Mouse (Mus musculus) cerebellum, postnatal 10 days (tissue): ENCODE measurements around the gene Nudt3.

Experiments used
- DNase-seq, 2 experiments: peaks; one replicate each; pipeline ENCODE4 v3.0.0; 2021; ENCODE audit warnings: mixed read lengths in 2 of 2

Gene Nudt3

DNA sequence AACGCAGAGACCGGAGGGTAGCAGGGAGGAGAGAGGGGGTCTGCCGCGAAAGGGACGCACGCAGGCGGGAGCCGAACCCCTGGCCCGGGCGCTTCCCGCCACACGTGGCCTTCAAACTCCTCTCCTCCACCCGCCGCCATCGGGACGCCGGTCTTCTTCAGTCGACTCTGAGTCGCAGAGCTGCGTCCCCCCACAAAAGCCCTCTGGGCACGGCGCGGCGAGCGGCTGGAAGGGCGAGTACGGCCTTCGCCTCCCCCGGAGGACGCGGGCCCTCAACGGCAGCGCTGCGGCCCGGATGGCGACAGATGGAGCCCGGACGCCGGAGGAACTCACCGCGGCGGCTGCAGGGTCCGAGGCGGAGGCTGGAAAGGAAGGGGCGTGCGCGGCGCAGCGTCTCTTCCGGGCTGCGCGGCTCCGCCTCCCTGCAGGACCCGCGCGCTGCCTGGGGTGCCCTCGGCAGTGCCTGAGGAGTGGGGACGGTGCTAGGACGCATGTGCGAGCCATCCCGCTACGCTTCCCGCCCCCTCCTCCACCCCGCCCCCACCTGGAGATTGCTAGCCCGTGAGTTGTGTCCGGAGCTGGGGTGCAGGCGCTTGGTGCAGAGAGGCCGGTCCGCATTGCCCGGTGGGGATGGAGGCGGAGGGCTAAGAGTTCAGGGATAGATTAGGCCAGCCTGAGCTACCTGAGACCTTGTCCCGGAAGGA, 11.7 kb upstream of the Nudt3 start, which contains the start of gene RPS10-NUDT3:
RPS10-NUDT3 (minus strand) TSS at position 352 of the 704 bp plus-strand sequence.
- DNase-seq: peak; percentile 93 to 96

DNA sequence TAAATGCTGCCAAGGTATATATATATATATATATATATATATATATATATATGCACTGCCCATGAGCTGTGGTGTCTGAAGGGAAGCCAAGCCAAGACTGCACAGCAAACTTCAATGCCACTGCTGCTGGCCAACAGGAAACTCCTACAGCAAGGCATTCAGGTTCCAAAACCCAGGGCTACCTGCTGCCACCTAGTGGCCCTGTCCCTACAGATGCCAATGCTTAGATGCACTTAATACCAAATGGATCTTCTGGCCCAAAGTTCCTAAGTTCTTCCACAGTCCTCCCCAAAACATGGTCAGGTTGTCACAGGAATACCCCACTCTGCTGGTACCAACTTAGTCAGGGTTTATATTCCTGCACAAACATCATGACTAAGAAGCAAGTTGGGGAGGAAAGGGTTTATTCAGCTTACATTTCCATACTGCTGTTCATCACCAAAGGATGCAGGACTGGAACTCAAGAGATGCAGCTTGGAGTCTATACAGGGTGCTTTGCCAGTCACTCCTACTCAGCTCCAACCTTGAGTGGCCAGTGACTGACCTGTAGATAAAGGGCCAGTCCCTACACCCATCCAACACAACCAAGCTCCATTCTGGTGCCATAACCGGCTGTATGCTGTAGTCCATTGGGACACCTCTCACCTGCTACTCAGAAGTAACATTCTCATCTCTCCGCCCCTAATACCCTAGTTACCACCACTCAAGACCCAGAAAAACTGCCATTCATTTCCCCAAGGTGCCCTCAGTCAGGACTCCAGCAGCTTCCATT, 6.1 kb upstream of the Nudt3 start:
- peak; percentile 93 for DNase-seq

DNA sequence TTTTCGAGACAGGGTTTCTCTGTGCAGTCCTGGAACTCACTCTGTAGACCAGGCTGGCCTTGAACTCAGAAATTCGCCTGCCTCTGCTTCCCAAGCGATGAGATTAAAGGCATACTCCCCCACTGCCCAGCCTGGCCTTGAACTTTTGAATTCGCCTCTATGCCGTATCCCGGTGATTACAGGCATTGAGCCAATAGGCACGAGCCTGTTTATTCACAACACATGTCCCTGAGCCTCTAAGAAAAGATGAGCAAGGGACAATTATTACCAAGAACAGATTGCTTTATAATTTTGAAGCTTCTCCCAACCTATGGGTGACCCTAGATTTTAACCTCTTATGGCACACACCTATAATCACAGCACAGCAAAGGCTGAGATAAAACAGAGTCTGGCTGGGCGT, 5.1 kb upstream of the Nudt3 start:
- DNase-seq: no peak

DNA sequence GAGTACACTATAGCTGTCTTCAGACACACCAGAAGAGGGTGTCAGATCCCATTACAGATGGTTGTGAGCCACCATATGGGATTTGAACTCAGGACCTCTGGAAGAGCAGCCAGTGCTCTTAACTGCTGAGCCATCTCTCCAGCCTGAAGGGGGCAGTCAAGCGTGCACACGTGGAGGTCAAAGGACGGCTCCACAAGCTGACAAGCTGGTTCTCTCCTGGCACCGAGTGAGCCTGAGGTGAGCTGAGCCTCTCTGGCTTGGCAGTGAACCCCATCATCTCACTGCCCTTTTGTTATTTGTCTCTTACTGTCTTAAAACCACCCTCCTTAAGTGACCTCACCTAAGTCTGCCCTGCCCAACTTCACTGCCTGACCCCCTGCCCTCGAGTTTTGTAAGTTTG, 4.2 kb upstream of the Nudt3 start:
- peak in 1 of 2 experiments; percentile 31 for DNase-seq

DNA sequence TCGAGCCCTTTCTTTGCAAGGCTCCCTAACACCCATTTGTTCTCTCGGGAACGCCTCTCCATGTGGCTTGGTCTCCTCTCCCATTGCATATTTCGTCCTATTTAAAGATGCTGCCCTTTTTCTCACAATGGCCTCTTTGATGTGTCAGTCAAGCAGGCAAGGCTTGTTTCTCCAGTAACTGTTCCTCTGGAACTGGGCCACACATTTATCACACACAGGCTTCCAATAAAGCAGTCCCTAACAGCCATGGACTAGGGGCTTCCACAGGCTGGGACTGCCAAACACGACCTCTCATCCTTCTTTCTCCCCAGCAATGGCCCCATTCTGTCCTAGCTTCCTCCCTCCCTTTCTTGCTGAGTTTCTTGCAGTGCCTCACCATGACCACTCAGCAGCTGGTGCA, 3.4 kb upstream of the Nudt3 start:
- peak in 1 of 2 experiments; percentile 36 for DNase-seq

DNA sequence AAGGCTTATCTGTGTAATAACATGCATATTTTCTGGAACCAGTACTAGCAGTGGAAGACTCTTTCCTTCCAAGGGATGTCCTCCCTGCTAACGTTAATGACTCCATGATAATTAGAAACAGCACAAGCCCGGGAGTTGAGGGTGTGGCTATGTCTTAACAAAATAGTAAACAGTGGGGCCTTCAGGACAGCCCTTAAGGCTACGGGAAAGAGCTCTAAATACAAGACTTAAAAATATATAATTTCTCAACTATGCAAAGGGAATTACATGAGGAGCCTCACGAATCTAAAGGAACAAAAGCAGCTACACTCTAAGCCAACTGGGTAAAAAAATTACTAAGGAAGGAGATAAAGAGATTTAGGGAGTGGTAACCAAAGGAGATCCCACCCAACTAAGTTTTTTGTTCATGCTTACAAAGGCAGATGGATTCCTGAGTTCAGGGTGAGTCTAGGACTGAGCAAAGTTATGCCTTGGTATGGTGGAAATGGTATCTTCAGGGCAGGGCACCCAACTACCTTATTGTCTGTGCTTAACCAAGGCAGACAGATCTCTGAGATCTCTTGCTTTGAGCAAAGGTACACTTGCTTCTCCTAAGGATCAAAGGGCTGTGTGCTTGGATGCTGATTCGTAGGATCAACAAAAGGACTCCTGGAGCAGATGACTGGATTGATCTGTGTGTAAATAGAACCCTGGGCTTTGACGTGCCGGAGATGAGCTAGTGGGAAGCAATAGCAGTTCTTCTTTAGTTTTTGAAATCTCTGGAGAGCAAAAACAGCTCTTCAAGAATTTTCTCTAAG, 2.4 kb upstream of the Nudt3 start:
- DNase-seq: no peak

DNA sequence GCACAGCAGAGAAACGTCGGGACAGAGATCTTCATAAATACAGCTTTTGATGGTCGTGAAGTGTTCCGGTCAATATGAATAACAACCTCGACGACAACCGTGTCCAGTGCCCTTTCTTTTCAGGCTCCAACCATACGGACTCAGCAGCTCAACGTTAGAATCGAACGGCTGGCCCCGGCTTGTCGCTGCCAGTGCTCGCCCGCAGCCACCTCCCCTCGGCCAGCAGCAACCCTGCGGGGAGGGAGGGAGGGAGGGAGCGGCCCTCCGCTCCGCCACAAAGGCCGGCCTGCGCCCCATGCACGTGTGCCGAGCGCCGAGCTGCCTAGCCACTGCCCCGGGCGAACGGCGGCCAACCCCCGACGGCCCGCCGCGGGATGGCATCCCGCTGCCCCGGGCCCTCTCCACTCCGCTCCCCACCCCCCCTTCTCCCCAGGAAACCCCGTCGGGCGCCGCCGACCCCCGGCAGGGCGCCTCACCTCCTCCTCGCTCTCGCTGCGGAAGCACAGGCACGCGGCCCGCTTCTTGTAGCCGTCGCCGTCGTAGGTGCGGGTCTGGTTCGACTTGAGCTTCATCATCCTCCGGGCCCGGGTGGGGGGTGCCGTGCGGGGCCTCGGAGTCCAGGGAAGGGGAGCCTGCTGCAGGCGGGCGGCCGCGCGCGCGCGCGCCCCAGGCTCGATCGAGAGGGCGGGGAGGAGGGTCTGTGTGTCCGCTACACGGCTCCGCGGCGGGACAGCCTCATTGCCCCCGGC, 510 bp downstream of the Nudt3 start:
- peak; percentile 79 to 83 for DNase-seq

DNA sequence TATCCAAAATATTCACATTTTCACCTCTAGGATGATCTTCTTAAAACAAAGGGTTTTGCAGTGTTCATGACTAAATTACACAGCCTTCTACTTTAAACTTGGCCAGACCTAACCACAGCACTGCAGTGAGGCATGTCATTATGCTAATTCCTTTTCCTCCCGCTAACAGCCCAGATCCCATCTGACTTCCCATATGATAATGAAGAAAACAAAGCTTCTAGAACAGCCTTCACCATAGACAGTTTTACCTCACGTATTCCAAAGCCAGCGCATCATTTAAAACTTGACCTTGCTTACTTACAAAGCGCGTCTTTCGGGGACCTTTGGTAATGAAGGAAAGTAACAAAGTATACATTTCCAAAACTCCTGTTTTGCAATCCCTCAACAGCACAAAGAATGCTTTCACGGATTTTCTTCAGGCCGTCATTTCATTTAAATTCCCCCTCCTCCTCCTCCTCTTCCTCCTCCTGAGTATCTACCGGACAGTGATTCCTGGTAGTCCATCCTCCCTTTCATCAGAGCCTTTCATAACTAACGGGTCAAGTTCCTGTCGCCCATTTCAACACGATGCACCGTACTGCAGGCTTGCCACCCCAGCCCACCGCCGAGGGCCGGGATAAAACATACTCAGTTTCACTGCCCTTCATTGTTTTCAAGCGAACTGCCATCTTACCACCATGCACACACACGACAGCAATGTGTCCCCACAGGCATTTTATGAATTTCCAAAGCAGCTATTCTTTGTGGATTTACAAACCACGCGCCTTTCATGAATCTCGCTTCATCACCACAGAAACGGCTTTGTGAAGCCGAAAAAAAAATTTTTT, 1.4 kb downstream of the Nudt3 start:
- DNase-seq: peak; percentile 53 to 60

DNA sequence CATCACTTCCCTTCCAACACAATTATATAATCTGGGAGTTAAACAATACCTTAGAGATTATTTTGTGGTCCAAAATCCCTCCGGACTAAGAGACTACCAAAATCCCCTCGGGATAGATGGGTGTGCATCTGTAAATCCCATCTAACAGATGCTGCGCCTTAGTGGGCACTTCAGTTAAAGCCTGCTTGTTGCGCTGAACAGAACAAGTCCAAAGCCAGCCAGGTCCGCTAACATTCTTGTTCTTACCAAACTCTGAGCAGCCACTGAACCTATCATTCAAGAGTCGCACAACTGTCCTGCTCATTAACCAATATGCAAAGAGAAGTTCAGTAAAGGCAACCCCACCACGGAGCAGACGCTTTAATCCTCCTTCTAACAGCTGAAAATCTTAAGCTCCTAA, 2.1 kb downstream of the Nudt3 start:
- no peak for DNase-seq

DNA sequence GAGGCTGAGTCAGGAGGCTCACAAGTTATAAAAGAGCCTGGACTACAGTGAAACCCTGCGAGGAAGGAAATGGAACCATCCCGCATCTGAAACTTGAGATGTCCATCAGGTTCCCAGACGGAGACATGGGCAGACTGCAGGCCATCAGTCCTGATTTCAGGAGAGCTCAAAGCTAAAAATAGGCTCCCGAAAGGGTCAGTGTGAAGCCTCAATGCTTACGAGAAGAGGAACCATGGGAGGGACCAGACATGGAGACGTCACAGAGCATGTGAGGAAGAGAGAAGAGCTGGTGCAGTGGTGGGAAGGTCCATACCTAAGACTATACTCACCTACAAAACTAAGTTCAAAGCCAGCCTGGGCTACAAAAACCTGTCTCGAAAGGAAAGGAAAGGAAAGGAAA, 7.9 kb downstream of the Nudt3 start:
- no peak for DNase-seq

DNA sequence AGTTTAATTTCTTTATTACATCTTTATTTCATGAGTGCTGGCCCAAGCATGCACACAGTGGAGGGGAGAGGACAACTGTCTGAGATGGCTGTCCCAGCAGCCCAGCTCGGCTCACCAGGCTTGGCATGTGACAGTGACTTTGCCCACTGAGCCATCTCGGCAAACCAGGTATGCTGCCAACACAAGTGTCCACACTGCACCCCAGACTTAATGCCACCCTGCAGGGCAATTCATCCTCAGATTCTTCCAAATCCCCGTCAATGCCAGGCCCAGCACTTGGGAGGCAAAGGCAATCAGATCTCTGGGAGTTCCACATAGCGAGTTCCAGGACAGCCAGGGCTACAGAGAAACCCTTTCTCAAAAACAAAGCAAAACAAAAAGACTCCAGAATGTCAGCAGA, 10.3 kb downstream of the Nudt3 start:
- peak; percentile 47 to 68 for DNase-seq

DNA sequence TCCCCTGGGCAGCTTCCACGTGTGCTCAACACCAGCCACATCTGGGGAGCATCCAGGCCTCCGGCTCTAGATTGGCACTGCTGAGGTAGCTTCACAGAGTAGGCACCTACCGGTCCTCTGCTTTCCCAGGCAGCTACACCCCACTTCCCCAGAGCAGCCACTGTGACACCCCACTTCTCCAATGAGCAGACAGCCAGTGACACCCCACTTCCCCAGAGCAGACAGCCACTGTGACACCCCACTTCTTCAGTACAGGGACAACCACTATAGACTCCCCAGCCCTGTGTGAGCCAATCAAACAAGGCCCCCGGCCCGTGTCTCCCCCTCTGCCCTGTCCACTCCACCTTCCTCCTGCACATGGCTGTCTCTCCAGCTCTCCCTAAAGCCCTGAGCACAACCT, 11.3 kb downstream of the Nudt3 start:
- DNase-seq: no peak

DNA sequence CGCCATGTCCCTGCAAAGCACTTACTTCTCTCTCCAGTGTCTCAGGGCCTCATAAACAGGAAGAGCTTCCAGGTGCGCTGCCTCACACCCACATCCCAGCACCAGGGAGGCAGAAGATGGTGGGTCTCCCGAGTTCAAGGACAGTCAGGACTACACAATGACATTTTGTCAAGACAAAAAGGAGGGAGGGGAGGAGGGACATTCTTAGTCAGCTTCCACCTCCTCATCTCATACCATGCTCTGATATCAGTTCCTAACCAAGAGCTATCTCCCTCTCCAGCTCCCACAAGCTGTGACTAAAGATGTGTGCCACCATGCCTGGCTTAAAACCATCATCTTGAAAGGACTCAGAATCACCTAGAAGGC, 11.8 kb downstream of the Nudt3 start:
- no peak for DNase-seq

DNA sequence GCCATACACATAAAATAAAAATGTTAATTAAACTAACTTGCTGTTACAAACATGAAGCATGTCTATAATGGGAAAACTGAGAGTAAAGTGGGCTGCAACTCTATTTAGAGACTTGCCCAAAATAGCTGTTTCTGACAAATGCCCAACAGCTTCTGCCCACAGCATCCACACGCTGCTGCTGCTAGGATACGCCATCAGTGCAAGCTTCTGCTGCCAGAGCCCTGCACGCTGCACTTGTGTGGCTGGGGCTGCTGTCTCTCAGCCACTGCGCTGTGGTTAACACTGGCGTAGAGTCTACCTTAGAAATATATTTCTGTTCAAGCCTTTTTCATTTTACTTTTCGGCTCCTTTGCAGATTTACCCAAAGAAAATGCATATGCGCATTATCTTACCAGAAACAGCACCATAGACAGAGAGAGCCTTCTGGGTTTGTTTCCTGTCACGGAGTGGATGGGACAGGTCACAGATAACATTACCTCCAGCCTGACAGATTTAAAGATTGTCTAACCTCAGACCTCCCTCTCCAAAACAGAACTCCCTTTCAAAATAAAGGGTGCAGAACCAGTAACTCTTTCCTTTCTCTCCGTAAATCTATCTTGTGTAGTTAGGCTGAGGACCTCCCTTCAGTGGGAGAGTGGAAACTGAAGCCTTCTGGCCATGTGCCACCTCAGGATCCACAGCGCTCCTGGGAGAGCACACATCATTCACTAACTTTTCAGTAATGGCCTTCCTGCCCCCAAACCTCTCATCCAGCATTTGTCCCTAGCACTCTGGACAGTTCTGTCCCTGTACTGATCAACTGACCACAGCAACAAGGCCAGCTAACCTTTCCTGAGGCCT, 12.4 kb downstream of the Nudt3 start:
- peak; percentile 51 to 54 for DNase-seq

DNA sequence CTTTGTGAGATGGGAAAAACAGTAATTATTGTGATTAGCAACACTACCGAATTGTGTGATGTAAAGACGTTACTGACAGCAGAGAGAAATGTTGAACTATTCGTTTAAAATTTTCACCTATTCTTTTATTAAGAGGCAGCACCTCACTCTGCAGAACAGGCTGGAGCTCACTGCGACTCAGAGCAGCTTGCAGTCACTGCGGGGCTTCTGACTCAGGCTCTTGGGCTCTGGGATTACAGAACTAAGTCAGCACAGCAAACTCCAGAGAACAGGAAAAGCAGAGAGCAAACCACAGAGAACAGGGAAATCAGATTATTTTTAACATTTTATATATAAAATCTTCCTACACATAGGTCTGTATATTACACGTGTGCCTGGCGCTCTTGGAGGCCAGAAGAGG, 13.7 kb downstream of the Nudt3 start:
- DNase-seq: no peak

DNA sequence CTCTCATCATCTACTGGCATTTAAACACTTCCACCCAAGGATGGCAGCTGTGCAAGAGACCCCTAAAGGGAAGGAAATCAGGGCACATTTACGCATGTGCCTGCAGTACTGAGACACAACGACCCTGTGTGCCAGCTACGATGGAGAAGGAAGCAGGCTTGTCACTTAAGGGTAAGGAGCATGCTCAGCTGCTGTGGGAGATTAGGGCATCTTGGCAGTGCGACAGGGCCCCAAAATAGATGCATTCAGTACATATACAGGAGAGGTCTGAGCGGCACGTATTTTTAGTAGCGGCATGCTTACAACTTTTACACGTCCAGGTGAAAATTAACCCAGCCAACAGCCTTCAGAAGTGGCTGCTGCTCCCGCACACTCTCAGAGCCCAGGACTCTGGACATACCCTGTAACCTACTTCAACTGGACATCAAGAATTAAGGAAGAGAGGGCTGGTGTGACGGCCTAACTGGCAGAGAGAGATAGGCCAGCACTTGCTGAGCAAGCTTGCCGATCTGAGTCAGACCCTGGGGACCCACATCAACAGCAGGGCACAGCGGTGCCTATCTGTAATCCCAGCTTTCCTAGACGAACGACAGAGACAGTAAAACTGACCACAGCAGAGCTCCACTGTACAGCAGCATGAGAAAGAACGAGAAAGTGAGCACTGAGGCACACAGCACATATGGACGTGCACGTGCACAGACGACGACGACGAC, 19.6 kb downstream of the Nudt3 start:
- peak in 1 of 2 experiments; percentile 57 for DNase-seq

DNA sequence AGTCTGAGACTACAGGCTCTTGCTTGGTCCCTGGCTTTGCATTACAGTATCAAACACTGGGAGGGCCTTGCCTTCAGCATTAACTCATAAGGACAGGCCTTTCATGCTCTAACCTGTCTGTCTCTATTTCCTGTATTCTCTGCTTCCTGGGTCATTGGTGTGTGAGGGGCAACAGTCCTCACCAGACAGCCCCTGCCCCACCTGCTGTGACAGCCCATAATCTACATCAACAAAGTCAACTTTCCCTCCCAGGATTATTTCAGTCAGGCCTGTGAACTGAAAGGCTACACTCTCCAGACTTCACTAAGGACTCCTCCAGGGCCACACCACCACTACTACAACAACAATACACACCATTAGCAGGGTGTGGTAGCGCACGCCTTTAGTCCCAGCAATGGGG, 20.3 kb downstream of the Nudt3 start:
- no peak for DNase-seq

DNA sequence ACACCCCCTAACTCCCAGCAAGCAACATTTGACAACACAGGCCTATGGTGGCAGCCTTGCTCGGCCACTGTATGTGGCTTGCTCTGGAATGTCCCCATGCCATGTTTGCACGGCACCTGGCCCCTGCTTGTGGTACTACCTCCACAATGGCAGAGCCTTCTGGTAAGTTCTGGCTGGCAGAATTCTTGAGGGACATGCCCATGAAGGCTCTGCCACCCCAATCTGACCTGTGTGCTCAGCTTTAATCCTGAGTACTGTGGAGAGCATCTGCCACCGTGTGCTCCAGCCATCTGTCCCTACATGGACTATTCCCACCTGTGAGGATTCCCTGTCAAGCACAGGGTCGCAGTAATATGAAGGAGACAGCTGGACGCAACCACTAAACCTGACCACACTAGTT, 22.4 kb downstream of the Nudt3 start:
- DNase-seq: peak; percentile 63 to 76

DNA sequence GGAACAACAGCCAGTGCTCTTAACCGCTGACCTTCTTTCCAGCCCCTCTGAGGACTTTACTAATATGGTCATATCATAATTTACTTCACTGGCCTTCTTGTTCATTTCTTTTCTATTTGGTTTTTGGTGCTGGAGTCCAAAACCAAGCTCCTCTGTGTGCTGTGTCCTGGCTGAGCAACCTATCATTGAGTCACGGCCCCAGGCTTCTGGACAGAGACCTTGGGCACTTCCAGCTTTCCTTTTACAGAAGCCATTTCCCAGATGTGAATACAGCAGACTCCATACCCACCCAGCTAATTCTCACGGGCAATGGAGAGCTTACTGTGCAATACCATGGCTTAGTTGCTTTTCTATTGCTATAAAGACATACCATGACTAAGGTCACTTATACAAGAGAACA, 23.0 kb downstream of the Nudt3 start:
- DNase-seq: no peak
